Mouse (Mus musculus) embryonic fibroblast, embryonic 13.5 days (primary cell): Measurements from ENCODE around the gene Vps50.

Experiments used
- CTCF ChIP-seq: IDR thresholded peaks from 2 replicates; pipeline ENCODE4 v1.5.1; 2011; ENCODE audit warnings: mild to moderate bottlenecking, control low read depth, low read length, moderate library complexity, borderline replicate concordance; ENCODE audit not compliant: insufficient read depth
- POLR2A ChIP-seq: IDR thresholded peaks from 2 replicates; pipeline ENCODE4 v1.6.1; 2011; ENCODE audit warnings: low read depth, mild to moderate bottlenecking, control low read depth, low read length, moderate library complexity

DNA sequence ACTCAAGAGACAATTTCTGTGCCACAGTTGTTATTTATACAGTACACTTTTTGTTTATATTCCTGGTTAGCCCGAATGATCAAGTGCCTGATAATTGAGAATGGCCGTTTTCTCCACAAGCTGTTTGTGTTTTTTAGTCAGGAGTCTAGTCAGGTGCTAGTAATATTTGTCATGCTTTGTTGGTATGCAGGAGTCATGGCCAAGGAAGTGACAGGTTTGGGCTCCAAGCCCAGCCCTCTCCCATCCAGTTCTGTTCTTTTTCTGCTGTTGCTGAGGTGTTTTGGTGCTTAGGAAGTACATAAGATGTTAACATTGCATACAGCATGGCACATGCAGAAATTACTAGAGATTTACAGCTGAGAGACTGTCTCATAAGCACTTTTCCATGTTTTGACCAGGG lies 41.3 kb downstream of the Vps50 start:
- TF ChIP-seq CTCF (no peak), POLR2A (no peak)
